Comparison of ENCODE assay signal across 19 mouse cellular contexts in genomic region chr1:152936365-152936764, GRCm38 (mm10). TPM values are rescaled to one million over a fixed set of nuclear protein-coding genes. Genes with fewer than 3 reads are reported as not detected.
DNase-seq lines count a peak whose midpoint lies in the region; ATAC-seq and TF ChIP-seq lines count a peak whose summit lies in the region.
"Had no signal": no experiment of that assay in that cellular context is flagged by ENCODE, and none has a peak within 500 bp of the region (broad histone marks: within the 10 kb centered on the region; RNA-seq: fewer than 3 reads in every experiment).

No protein-coding gene starts in this region.

- TF ChIP-seq POLR2A in testis, adult 2 months (IDR thresholded peaks at IDR 0.05; ENCODE audit: control insufficient read depth, low read depth, low read length), result no peak

- no peak overlapping the region for H3K9ac ChIP-seq in forebrain, embryonic 14.5 days (ENCODE audit: low read length)
- no peak overlapping the region for H3K9ac ChIP-seq in forebrain, embryonic 11.5 days (ENCODE audit: low read length)
- H3K9ac ChIP-seq: embryonic facial prominence, embryonic 13.5 days; forebrain, embryonic 15.5 days; heart, embryonic 12.5 days; hindbrain, embryonic 15.5 days had no signal

- H3K4me2 ChIP-seq in forebrain, embryonic 14.5 days (ENCODE audit: low read length), result no peak overlapping the region
- no peak overlapping the region for H3K4me2 ChIP-seq in forebrain, embryonic 11.5 days (ENCODE audit: low read depth, low read length, severe bottlenecking)
- H3K4me2 ChIP-seq: embryonic facial prominence, embryonic 13.5 days; forebrain, embryonic 15.5 days; heart, embryonic 12.5 days; hindbrain, embryonic 15.5 days had no signal

- TF ChIP-seq CTCF in layer of hippocampus, adult 2 months (conservative IDR thresholded peaks at IDR 0.05), result no peak
- TF ChIP-seq CTCF in testis, adult 2 months (IDR thresholded peaks at IDR 0.05; ENCODE audit: control insufficient read depth, insufficient read depth, insufficient replicate concordance, low read depth, low read length), result no peak

- no peaks in the 10 kb centered on the region for H3K27me3 ChIP-seq in forebrain, embryonic 14.5 days (replicated peaks; ENCODE audit: control insufficient read depth, insufficient read depth, low read length)
- H3K27me3 ChIP-seq in forebrain, embryonic 11.5 days (ENCODE audit: control insufficient read depth, insufficient read depth, low read length), result no peaks in the 10 kb centered on the region
- no peaks in the 10 kb centered on the region for H3K27me3 ChIP-seq in testis, adult 2 months (ENCODE audit: control insufficient read depth, insufficient read depth, low read length)
- H3K27me3 ChIP-seq: embryonic facial prominence, embryonic 13.5 days; forebrain, embryonic 15.5 days; heart, embryonic 12.5 days; hindbrain, embryonic 15.5 days had no signal

- no peaks in the 10 kb centered on the region for H3K36me3 ChIP-seq in forebrain, embryonic 14.5 days (ENCODE audit: control insufficient read depth, insufficient read depth, low read length)
- no peaks in the 10 kb centered on the region for H3K36me3 ChIP-seq in forebrain, embryonic 11.5 days (ENCODE audit: control insufficient read depth, insufficient read depth, low read length)
- H3K36me3 ChIP-seq in testis, adult 2 months (ENCODE audit: control insufficient read depth, insufficient read depth, low read length), result no peaks in the 10 kb centered on the region
- H3K36me3 ChIP-seq: embryonic facial prominence, embryonic 13.5 days; forebrain, embryonic 15.5 days; heart, embryonic 12.5 days; hindbrain, embryonic 15.5 days had no signal

- H3K9me3 ChIP-seq in forebrain, embryonic 14.5 days (replicated peaks; ENCODE audit: control insufficient read depth, low read length), result no peaks in the 10 kb centered on the region
- no peaks in the 10 kb centered on the region for H3K9me3 ChIP-seq in forebrain, embryonic 11.5 days (ENCODE audit: control insufficient read depth, low read length)
- H3K9me3 ChIP-seq: embryonic facial prominence, embryonic 13.5 days; forebrain, embryonic 15.5 days; heart, embryonic 12.5 days; hindbrain, embryonic 15.5 days had no signal

- H3K4me3 ChIP-seq in forebrain, embryonic 14.5 days (ENCODE audit: low read depth, low read length), result no peak overlapping the region
- H3K4me3 ChIP-seq in forebrain, embryonic 11.5 days (ENCODE audit: low read depth, low read length), result no peak overlapping the region
- no peak overlapping the region for H3K4me3 ChIP-seq in layer of hippocampus, adult 2 months
- H3K4me3 ChIP-seq in testis, adult 2 months (ENCODE audit: control insufficient read depth, low read depth, low read length), result peak overlapping the region; percentile 79
- H3K4me3 ChIP-seq: embryonic facial prominence, embryonic 13.5 days; forebrain, embryonic 15.5 days; gastrocnemius, adult 2 months; heart, embryonic 12.5 days; hindbrain, embryonic 15.5 days had no signal

- no peak for ATAC-seq in forebrain, embryonic 14.5 days
- no peak for ATAC-seq in forebrain, embryonic 11.5 days (replicated peaks; ENCODE audit: low FRiP score)
- ATAC-seq: activated CD4-positive, CD25-positive, alpha-beta regulatory T cell, adult 4 months; forebrain, embryonic 15.5 days; inflammation-experienced regulatory T-cells, adult 6 months; Patski had no signal

- no peaks in the 10 kb centered on the region for H3K4me1 ChIP-seq in forebrain, embryonic 14.5 days (ENCODE audit: control insufficient read depth, insufficient read depth, low read length)
- no peaks in the 10 kb centered on the region for H3K4me1 ChIP-seq in forebrain, embryonic 11.5 days (replicated peaks; ENCODE audit: control insufficient read depth, insufficient read depth, low read length)
- peaks cover 3% of the 10 kb centered on the region for H3K4me1 ChIP-seq in testis, adult 2 months (ENCODE audit: control insufficient read depth, insufficient read depth, low read length)
- H3K4me1 ChIP-seq: embryonic facial prominence, embryonic 13.5 days; forebrain, embryonic 15.5 days; hindbrain, embryonic 15.5 days had no signal

- DNase-seq in forebrain, embryonic 14.5 days (ENCODE audit: low spot score), result peak; percentile 24
- DNase-seq in forebrain, embryonic 11.5 days (ENCODE audit: low spot score), result no peak
- DNase-seq in layer of hippocampus, adult 2 months (ENCODE audit: low spot score in 2 of 2), result no peak
- DNase-seq in layer of hippocampus, adult 8-10 months (ENCODE audit: low spot score in 2 of 2), result no peak
- DNase-seq in testis, postnatal 14 days (ENCODE audit: low spot score), result no peak
- peak; percentile 21 for DNase-seq in telencephalon, adult 2 months (ENCODE audit: low read depth, low spot score)
- no peak for DNase-seq in thymus, postnatal 4 days
- DNase-seq: adrenal gland, postnatal 14 days; gastrocnemius, adult 2 months; gastrocnemius, postnatal 25 days had no signal

- H3K27ac ChIP-seq in forebrain, embryonic 14.5 days (ENCODE audit: low read depth, low read length), result no peak overlapping the region
- no peak overlapping the region for H3K27ac ChIP-seq in forebrain, embryonic 11.5 days (ENCODE audit: low read depth, low read length)
- peak overlapping the region; percentile 0; the same call in 1 of the 2 replicates for H3K27ac ChIP-seq in layer of hippocampus, adult 2 months
- no peak overlapping the region for H3K27ac ChIP-seq in testis, adult 2 months (ENCODE audit: control insufficient read depth, insufficient read depth, low read depth, low read length)
- H3K27ac ChIP-seq: embryonic facial prominence, embryonic 13.5 days; forebrain, embryonic 15.5 days; gastrocnemius, adult 2 months; hindbrain, embryonic 15.5 days had no signal

- WGBS in forebrain, embryonic 14.5 days, result 88% methylated on average over 5 of the region's 5 CpGs
- 92% methylated on average over 5 of the region's 5 CpGs for WGBS in forebrain, embryonic 11.5 days

RNA-seq across cellular contexts. Expression of gene Nmnat2, which starts 18.4 kb away (rescaled TPM):
- 69.7 and 70.6 TPM in 2 replicates for polyA plus RNA-seq in forebrain, embryonic 14.5 days (2014; fragmentation: Nextera tagmentation; extraction: Ambion mirVana)
- polyA plus RNA-seq in forebrain, embryonic 11.5 days (2014; fragmentation: Nextera tagmentation; extraction: Ambion mirVana), result 11.7 and 16.0 TPM in 2 replicates
- total RNA-seq in layer of hippocampus, adult 2 months (2021), result 100 to 1,000 TPM; 133 to 141 TPM
- total RNA-seq in layer of hippocampus, adult 8-10 months (2022), result 100 to 1,000 TPM; 137 to 148 (median 140) TPM
- polyA plus RNA-seq in testis, adult 2 months (2012; rRNA removed), result 2.8 and 3.2 TPM in 2 replicates
- total RNA-seq: granulocyte monocyte progenitor cell, adult 5-6 weeks had no signal

RNA-seq across cellular contexts. Expression of gene Smg7, which starts 33.9 kb away (rescaled TPM):
- 31.0 and 35.4 TPM in 2 replicates for polyA plus RNA-seq in forebrain, embryonic 14.5 days (2014; fragmentation: Nextera tagmentation; extraction: Ambion mirVana)
- polyA plus RNA-seq in forebrain, embryonic 11.5 days (2014; fragmentation: Nextera tagmentation; extraction: Ambion mirVana), result 47.1 and 51.1 TPM in 2 replicates
- total RNA-seq in layer of hippocampus, adult 2 months (2021), result 10 to 100 TPM; 95.5 to 97.8 TPM
- total RNA-seq in layer of hippocampus, adult 8-10 months (2022), result 100 to 1,000 TPM in 2 of 4 experiments, 10 to 100 TPM in 2; 79.1 to 117 (median 92.9) TPM
- polyA plus RNA-seq in testis, adult 2 months (2012; rRNA removed), result 99.6 and 107 TPM in 2 replicates

Comparison
In these comparisons a context has a peak if more than half of its experiments do, and no peak if none do; other contexts are left out.
1. DNase-seq: peak in forebrain, embryonic 14.5 days (single experiment) and telencephalon, adult 2 months (single experiment); none in forebrain, embryonic 11.5 days (single experiment), layer of hippocampus, adult 2 months (0 of 2), layer of hippocampus, adult 8-10 months (0 of 2), testis, postnatal 14 days (single experiment) and thymus, postnatal 4 days (single experiment).